Mouse (Mus musculus) erythroblast, embryonic 14.5 days (primary cell): ENCODE measurements around the gene Nit1. TPM values are rescaled to one million over a fixed set of nuclear protein-coding genes. Genes with fewer than 3 reads are reported as not detected.

ENCODE experiments used
- H3K27me3 ChIP-seq: 2 replicates; pipeline ENCODE4 v1.6.1; 2012; ENCODE audit warnings: inconsistent platforms; ENCODE audit not compliant: control insufficient read depth
- H3K36me3 ChIP-seq: 2 replicates; pipeline ENCODE4 v1.6.1; 2012; ENCODE audit warnings: mild to moderate bottlenecking, inconsistent platforms; ENCODE audit not compliant: control insufficient read depth
- H3K4me1 ChIP-seq: 2 replicates; pipeline ENCODE4 v1.6.1; 2012; ENCODE audit warnings: inconsistent platforms; ENCODE audit not compliant: control insufficient read depth
- H3K4me3 ChIP-seq: replicated peaks from 2 replicates; pipeline ENCODE3; 2012; ENCODE audit warnings: moderate library complexity, mild to moderate bottlenecking, inconsistent platforms
- H3K9me3 ChIP-seq: 2 replicates; pipeline ENCODE4 v1.6.1; 2012; ENCODE audit warnings: low read length, inconsistent platforms, mixed read lengths; ENCODE audit not compliant: control insufficient read depth
- GATA1 ChIP-seq: IDR thresholded peaks from 2 replicates; pipeline ENCODE4 v1.6.1; 2012; ENCODE audit warnings: low read length, inconsistent platforms, mixed read lengths
- TAL1 ChIP-seq: IDR thresholded peaks from 3 replicates; pipeline ENCODE4 v1.6.1; 2012; ENCODE audit warnings: low read length, inconsistent platforms, mixed read lengths
- polyA plus RNA-seq: library from polyadenylated mRNA; stranded (reverse); fragments of >175 nt; gene quantifications from 2 replicates; pipeline ENCODE4 v1.2.3, GENCODE M21; 2012

Gene Nit1
- 0.98 TPM in 2 replicates for polyA plus RNA-seq

DNA sequence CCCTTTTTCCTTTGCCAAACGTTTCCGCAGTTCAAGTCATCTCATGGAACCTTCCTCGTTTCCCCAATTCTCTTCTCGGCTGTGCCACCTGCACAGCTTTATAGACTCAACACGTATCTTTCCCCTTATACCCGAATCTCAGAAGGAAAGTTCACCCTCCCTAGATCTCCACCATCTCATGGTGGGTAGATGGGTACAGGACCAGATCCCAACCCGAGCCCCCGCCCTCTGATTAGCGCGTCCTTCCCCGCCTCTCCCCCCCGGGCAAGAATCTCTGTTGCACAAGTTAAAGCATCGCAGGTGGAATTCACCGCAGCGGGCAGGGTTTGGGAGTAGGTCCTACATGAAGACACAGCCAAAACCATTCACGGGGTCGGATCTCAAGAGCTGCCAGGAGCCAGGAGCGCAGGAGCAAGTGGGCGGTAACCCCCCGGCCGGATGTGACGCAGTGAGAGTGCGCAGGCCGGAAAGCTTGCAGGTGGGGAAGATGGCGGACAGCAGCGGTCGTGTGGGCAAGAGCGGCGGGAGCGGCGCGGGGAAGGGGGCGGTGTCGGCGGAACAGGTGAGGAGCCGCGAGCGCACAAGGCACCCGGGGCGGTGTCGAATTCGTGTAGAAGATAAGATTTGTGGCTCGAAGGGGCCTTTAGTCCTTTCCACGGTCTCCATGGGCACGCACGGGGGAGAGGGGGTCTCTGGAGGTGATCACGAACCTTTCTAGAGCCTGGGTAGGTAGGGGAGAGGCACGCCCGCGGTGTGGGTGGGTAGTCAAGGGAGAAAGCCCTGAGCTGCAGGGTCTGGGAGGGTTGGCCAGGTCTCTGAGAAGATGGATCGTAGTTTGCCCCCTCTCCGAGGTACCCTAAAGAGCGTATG is at the start of gene Nit1, which contains the start of gene Pfdn2:
Gene Nit1, minus strand, starts transcription at position 422 of the 870 bp plus-strand sequence.
Gene Pfdn2, plus strand, starts transcription at position 446 of the 870 bp plus-strand sequence.
- Histone ChIP-seq H3K4me3 (peak within 1 kb of the TSS; percentile 96), H3K36me3 (peaks cover 50% of the 10 kb centered on the region), H3K4me1 (peaks cover 56% of the 10 kb centered on the region), H3K9me3 (no peaks in the 10 kb centered on the region), H3K27me3 (no peaks in the 10 kb centered on the region)
- TF ChIP-seq GATA1 (no peak), TAL1 (no peak)

DNA sequence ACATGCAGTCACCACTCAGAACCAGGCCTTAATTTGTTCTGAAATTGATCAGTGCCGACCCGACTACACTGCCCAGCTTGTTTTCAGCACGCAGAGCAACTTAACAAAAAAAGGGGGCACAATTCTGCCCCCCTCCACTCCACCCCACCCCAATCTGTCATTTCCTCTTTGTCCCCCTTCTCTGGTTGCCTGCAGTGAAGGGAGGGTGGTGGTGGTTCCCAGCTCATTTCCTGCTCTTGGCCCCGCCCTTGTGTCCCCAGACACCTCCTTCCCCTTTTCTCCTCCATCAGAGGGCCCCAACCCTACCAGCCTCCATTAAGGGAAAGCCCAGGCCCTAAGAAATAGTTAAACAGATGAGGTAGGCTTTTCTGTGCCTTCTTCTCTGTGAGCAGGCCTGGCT is 44.7 kb upstream of the Nit1 start:
- Histone ChIP-seq H3K9me3 (no peaks in the 10 kb centered on the region), H3K27me3 (no peaks in the 10 kb centered on the region), H3K4me1 (peaks cover 12% of the 10 kb centered on the region), H3K36me3 (no peaks in the 10 kb centered on the region), H3K4me3 (no peak overlapping the region)
- TF ChIP-seq GATA1 (no peak), TAL1 (no peak)

- Histone ChIP-seq H3K27me3 (no peaks in the 10 kb centered on the region), H3K36me3 (no peaks in the 10 kb centered on the region), H3K4me3 (peak within 1 kb of the TSS; percentile 20), H3K9me3 (no peaks in the 10 kb centered on the region), H3K4me1 (peaks cover 12% of the 10 kb centered on the region)
- TF ChIP-seq TAL1 = no peak
- TF ChIP-seq GATA1 = no peak
Measured at GRCm38 (mm10) chr1:171388376-171389102, 43.1 kb upstream of the Nit1 start, which contains the start of gene Arhgap30. Gene Arhgap30 (plus strand): TSS chr1:171388954.

DNA sequence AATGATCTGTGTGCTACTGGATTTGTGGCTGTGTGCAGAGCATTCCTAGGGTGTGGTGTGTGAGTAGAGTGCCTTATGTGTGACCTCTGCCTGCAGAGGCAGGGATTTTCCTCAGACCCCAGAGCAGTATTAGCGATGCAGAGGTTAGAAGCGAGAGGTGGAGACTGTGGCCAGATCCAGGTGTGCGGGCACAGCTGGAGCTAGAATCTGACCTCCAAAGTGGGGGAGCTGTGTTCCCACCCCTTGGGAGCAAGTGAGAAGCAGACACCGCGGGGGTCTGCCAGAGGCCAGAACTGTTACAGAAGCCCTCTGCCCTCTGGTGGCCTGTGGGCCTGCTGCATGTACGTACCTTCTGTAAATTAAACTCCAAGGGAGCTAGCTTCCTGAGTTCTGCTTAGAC is 41.7 kb upstream of the Nit1 start:
- H3K9me3 ChIP-seq = no peaks in the 10 kb centered on the region
- TF ChIP-seq TAL1 (no peak), GATA1 (no peak)
- peaks cover 3% of the 10 kb centered on the region; the same call in 1 of the 2 replicates for H3K27me3 ChIP-seq
- H3K4me3 ChIP-seq = no peak overlapping the region
- H3K36me3 ChIP-seq = no peaks in the 10 kb centered on the region
- H3K4me1 ChIP-seq = peaks cover 12% of the 10 kb centered on the region

DNA sequence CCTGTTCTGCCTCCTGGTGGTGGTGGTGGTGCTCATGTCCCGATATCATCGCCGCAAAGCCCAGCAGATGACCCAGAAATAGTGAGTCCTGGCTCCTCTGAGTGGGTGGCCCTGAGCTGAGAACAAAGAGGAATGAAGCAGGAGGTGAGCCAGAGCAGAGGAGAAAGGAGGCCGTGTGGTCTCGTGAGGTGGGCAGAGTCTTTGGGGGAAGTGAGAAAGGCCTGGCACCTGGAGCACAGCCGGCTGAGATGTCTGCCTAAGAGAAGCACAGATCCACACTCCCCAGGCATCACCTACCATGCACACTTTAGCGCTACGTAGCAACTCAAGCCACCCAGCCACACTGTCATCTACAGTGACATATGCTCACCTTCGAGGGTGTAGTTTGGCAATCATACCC is 39.7 kb upstream of the Nit1 start:
- TF ChIP-seq GATA1 (no peak), TAL1 (no peak)
- H3K9me3 ChIP-seq = no peaks in the 10 kb centered on the region

DNA sequence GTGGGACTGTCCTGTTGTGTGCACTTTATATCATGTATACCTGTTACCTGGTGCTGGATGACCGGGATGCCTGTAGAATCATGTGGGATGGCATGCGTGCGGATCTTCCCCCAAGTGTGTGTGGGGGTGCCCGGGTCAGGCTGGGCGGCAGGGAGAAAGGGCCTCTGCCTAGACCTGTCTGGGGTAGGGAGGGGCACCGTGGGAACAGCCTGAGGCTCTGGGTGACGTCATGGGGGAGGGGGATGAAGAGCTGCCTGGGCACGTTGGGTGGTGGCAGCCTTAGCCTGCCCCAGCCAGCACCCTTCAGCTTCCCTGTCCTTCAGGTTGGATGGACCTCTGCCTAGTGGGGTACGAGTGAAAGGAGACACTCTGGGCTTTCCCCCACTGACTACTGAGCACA is 38.9 kb upstream of the Nit1 start:
- Histone ChIP-seq H3K36me3 (no peaks in the 10 kb centered on the region), H3K4me1 (peaks cover 10% of the 10 kb centered on the region), H3K9me3 (no peaks in the 10 kb centered on the region), H3K27me3 (peaks cover 23% of the 10 kb centered on the region), H3K4me3 (no peak overlapping the region)
- no peak for TF ChIP-seq GATA1
- no peak for TF ChIP-seq TAL1

More for the DNA sequence above, 39.7 kb upstream of the Nit1 start:
- no peak overlapping the region for H3K4me3 ChIP-seq
- H3K36me3 ChIP-seq = no peaks in the 10 kb centered on the region
- peaks cover 14% of the 10 kb centered on the region for H3K4me1 ChIP-seq
- peaks cover 15% of the 10 kb centered on the region for H3K27me3 ChIP-seq

DNA sequence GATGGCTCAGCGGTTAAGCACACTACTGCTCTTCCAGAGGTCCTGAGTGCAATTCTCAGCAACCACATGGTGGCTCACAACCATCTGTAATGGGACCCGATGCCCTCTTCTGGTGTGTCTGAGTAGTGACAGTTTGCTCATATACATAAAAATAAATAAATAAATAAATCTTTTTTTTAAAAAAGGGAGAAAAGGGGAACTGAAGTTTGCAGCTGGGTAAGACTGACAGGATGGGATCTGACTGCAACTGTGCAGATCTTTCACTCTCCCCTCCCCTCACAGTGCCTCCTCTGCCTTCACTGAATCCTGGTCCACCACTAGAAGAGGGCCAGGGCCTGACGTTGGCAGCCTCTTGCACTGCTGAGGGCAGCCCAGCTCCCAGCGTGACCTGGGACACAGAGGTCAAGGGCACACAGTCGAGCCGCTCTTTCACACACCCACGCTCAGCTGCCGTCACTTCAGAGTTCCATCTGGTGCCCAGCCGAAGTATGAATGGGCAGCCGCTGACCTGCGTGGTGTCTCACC is 36.7 kb upstream of the Nit1 start:
- Histone ChIP-seq H3K9me3 (no peaks in the 10 kb centered on the region), H3K36me3 (no peaks in the 10 kb centered on the region), H3K27me3 (peaks cover 26% of the 10 kb centered on the region), H3K4me1 (peaks cover 2% of the 10 kb centered on the region; the same call in 1 of the 2 replicates), H3K4me3 (no peak overlapping the region)
- TF ChIP-seq TAL1 (no peak), GATA1 (no peak)

DNA sequence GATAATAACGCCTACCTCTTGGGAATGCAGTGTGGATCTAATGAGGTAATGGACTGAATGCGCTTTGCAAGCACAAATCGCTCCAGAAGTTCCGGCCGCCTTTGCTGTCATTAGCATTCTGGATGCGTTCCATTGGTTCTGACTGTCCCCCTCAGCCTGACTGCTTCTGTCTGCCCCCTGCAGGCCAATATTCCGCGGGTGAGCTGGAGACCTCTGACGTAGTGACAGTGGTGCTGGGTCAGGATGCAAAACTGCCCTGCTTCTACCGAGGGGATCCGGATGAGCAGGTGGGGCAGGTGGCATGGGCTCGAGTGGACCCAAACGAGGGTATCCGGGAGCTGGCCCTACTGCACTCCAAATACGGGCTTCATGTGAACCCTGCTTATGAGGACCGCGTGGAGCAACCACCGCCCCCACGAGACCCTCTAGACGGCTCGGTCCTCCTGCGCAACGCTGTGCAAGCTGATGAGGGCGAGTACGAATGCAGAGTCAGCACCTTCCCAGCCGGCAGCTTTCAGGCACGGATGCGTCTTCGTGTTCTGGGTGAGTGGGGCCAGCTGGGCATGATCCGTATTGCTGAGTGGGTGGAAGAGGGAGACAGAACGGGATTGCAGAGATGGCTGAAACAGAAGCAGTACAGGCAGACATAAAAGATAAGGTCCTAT is 34.6 kb upstream of the Nit1 start:
- TF ChIP-seq TAL1 (no peak), GATA1 (no peak)
- Histone ChIP-seq H3K4me3 (no peak overlapping the region), H3K9me3 (no peaks in the 10 kb centered on the region), H3K36me3 (no peaks in the 10 kb centered on the region), H3K27me3 (peaks cover 28% of the 10 kb centered on the region), H3K4me1 (peaks cover 7% of the 10 kb centered on the region)
